Mouse (Mus musculus) hematopoietic stem cell, adult 5-6 weeks (primary cell): ENCODE data around the gene 9230110F15Rik. TPM values are rescaled to one million over a fixed set of nuclear protein-coding genes. Genes with fewer than 3 reads are reported as not detected.
"Not testable (repeated sequence)": the region's sequence is repeated elsewhere in the genome, so short reads cannot be mapped to it uniquely, and the experiment has no call there.

Experiments
- ATAC-seq, 2 experiments: fragments of 125-278 bp in 1 of 2; replicated peaks in 1 of 2; 2 replicates each; pipeline ENCODE4 v1.8.0; 2016 to 2017; ENCODE audit warnings: inconsistent platforms in 2 of 2, mild to moderate bottlenecking in 2 of 2, moderate number of reproducible peaks in 2 of 2, low read depth in 1 of 2, moderate TSS enrichment in 1 of 2; ENCODE audit not compliant: low FRiP score in 2 of 2, poor library complexity in 2 of 2, severe bottlenecking in 2 of 2, insufficient read depth in 1 of 2, low TSS enrichment in 1 of 2
- total RNA-seq: library from RNA; stranded (forward); fragments of 172-1452, 232-1000 nt; gene quantifications from 2 replicates; pipeline ENCODE4 v1.2.3, GENCODE M21; 2017

Gene 9230110F15Rik
- not detected in 2 replicates for total RNA-seq

- no peak for ATAC-seq
Observed at GRCm38 (mm10) chr9:35844050-35844449, at the start of gene 9230110F15Rik. 9230110F15Rik (minus strand) TSS chr9:35844150.

GRCm38 (mm10) chr9:35893112-35893511 lies 49.2 kb upstream of the 9230110F15Rik start:
- ATAC-seq = not testable (repeated sequence)

- not testable (repeated sequence) for ATAC-seq
Observed at GRCm38 (mm10) chr9:35817881-35818280, 26.1 kb downstream of the 9230110F15Rik start.

GRCm38 (mm10) chr9:35798146-35798545 lies 45.8 kb downstream of the 9230110F15Rik start:
- no peak for ATAC-seq

- no peak for ATAC-seq
Observed at GRCm38 (mm10) chr9:35790001-35790400, 53.9 kb downstream of the 9230110F15Rik start, which contains the start of the genes Gm27235 and D730048I06Rik. Gm27235 (minus strand) TSS chr9:35790101. D730048I06Rik (minus strand) TSS chr9:35790112.

Other genes starting within 250 kb of the 9230110F15Rik start
- not detected in 2 replicates for gene Pate4, start 232.2 kb downstream of the 9230110F15Rik start, total RNA-seq
- not detected in 2 replicates for gene Pate3, start 195.9 kb downstream of the 9230110F15Rik start, total RNA-seq
- not detected in 2 replicates for gene Pate1, start 156.8 kb downstream of the 9230110F15Rik start, total RNA-seq
- not detected in 2 replicates for gene Gm17677, start 103.1 kb downstream of the 9230110F15Rik start, total RNA-seq
- not detected in 2 replicates for gene Gm17727, start 66.0 kb downstream of the 9230110F15Rik start, total RNA-seq
- not detected in 2 replicates for gene Gm27235, start 54.0 kb downstream of the 9230110F15Rik start, total RNA-seq
- not detected in 2 replicates for gene D730048I06Rik, start 54.0 kb downstream of the 9230110F15Rik start, total RNA-seq
- gene 9230113P08Rik, start 64.3 kb upstream of the 9230110F15Rik start, total RNA-seq = not detected in 2 replicates